Mouse (Mus musculus) spleen, adult 12 weeks (tissue): ENCODE results near the gene Theg.

Experiments used
- DNase-seq: peaks from one replicate; pipeline ENCODE4 v3.0.0; 2022; ENCODE audit warnings: low spot score

Gene Theg

GRCm38 (mm10) chr10:79535431-79535830, 51.7 kb downstream of the Theg start:
- DNase-seq, result no peak

- DNase-seq, result no peak
These were observed 52.7 kb downstream of the Theg start for GRCm38 (mm10) chr10:79534426-79534825.

GRCm38 (mm10) chr10:79533126-79533911, 53.8 kb downstream of the Theg start, which contains the start of gene Plpp2:
Plpp2 (minus strand) TSS chr10:79533796.
- DNase-seq, result peak; percentile 52

GRCm38 (mm10) chr10:79532678-79533077, 54.5 kb downstream of the Theg start:
- DNase-seq, result no peak

GRCm38 (mm10) chr10:79531593-79531992, 55.5 kb downstream of the Theg start:
- DNase-seq, result no peak

GRCm38 (mm10) chr10:79530721-79531120, 56.4 kb downstream of the Theg start:
- no peak for DNase-seq

- no peak for DNase-seq
These were observed 56.9 kb downstream of the Theg start for GRCm38 (mm10) chr10:79530241-79530640.

- DNase-seq, result no peak
These were observed 59.0 kb downstream of the Theg start for GRCm38 (mm10) chr10:79528081-79528480.

- DNase-seq, result no peak
These were observed 59.7 kb downstream of the Theg start for GRCm38 (mm10) chr10:79527453-79527845.

GRCm38 (mm10) chr10:79526661-79527452, 60.3 kb downstream of the Theg start:
- DNase-seq, result no peak
